Mouse (Mus musculus) liver, embryonic 14.5 days (tissue): ENCODE data around the gene Exoc4. TPM values are rescaled to one million over a fixed set of nuclear protein-coding genes. Genes with fewer than 3 reads are reported as not detected.

Experiments used
- ATAC-seq: fragments of 200-750 bp; cut with Nextera tagmentation; 2 replicates; pipeline ENCODE4 v1.8.0; 2017; ENCODE audit warnings: moderate number of reproducible peaks, mild to moderate bottlenecking, moderate library complexity; ENCODE audit not compliant: insufficient read depth
- DNase-seq, 3 experiments: peaks; one replicate each; pipeline ENCODE4 v3.0.0-alpha.2; 2012 to 2013; ENCODE audit warnings: low read depth in 3 of 3, low spot score in 3 of 3
- H3K27ac ChIP-seq: fragments of 300-500 bp; sonication (generic); 2 replicates; pipeline ENCODE4 v1.5.1; 2014; ENCODE audit warnings: moderate library complexity, mild to moderate bottlenecking, control low read depth, inconsistent platforms
- H3K27me3 ChIP-seq: fragments of 300-500 bp; sonication (generic); 2 replicates; pipeline ENCODE4 v1.6.1; 2014; ENCODE audit warnings: mild to moderate bottlenecking, low read length, moderate library complexity; ENCODE audit not compliant: control insufficient read depth, insufficient read depth
- H3K36me3 ChIP-seq: fragments of 300-500 bp; sonication (generic); replicated peaks from 2 replicates; pipeline ENCODE4 v1.6.1; 2014; ENCODE audit warnings: low read depth; ENCODE audit not compliant: control insufficient read depth, insufficient read depth
- H3K4me1 ChIP-seq, 2 experiments: fragments of 200-500 bp in 1 of 2; fragments of 300-500 bp in 1 of 2; sonication (generic) in 1 of 2; replicated peaks; 2 replicates each; pipeline ENCODE4 v1.6.1; 2012 to 2014; ENCODE audit warnings: antibody characterized with exemption in 1 of 2, inconsistent platforms in 1 of 2, low read length in 1 of 2; ENCODE audit not compliant: control insufficient read depth in 2 of 2, insufficient read depth in 2 of 2
- H3K4me2 ChIP-seq: fragments of 300-500 bp; sonication (generic); 2 replicates; pipeline ENCODE4 v1.6.1; 2014; ENCODE audit warnings: low read depth, mild to moderate bottlenecking, control low read depth, moderate library complexity
- H3K4me3 ChIP-seq, 2 experiments: fragments of 200-500 bp in 1 of 2; fragments of 300-500 bp in 1 of 2; sonication (generic) in 1 of 2; 2 replicates each; pipeline ENCODE4 v1.5.1; 2012 to 2014; ENCODE audit warnings: low read depth in 2 of 2, low read length in 2 of 2, mild to moderate bottlenecking in 2 of 2, control low read depth in 1 of 2, inconsistent platforms in 1 of 2, moderate library complexity in 1 of 2; ENCODE audit not compliant: insufficient read depth in 1 of 2
- H3K9ac ChIP-seq: fragments of 300-500 bp; sonication (generic); replicated peaks from 2 replicates; pipeline ENCODE4 v1.6.1; 2014; ENCODE audit warnings: mild to moderate bottlenecking, control low read depth, moderate library complexity
- H3K9me3 ChIP-seq: fragments of 300-500 bp; sonication (generic); 2 replicates; pipeline ENCODE4 v1.6.1; 2016; ENCODE audit warnings: low read length, mixed read lengths; ENCODE audit not compliant: control insufficient read depth
- CTCF ChIP-seq: IDR thresholded peaks from 2 replicates; pipeline ENCODE4 v1.5.1; 2016; ENCODE audit warnings: antibody characterized with exemption, low read depth, control low read depth
- EP300 ChIP-seq: IDR thresholded peaks from 2 replicates; pipeline ENCODE4 v1.6.1; 2016; ENCODE audit warnings: antibody characterized with exemption, low read depth
- WGBS: fragments of 180-500 bp; shearing (Covaris S2); extraction: QIAGEN DNeasy Blood & Tissue Kit; methylation state at CpG from one replicate; pipeline ENCODE4 v1.1.7; 2014; ENCODE audit not compliant: insufficient replicate concordance; 5-methylcytosine and 5-hydroxymethylcytosine counted together
- polyA plus RNA-seq, 2 experiments: library from polyadenylated mRNA; depleted of rRNA in 1 of 2; stranded (reverse) in 1 of 2; unstranded in 1 of 2; fragments of >200 nt; fragmentation: Nextera tagmentation in 1 of 2; extraction: Ambion mirVana in 1 of 2; gene quantifications; 2 replicates each; pipeline versions ENCODE4 v1.2.1 to v1.2.3; 2012 to 2014

The Exoc4 gene
- polyA plus RNA-seq, 2 experiments = 4.9 to 7.0 TPM

DNA sequence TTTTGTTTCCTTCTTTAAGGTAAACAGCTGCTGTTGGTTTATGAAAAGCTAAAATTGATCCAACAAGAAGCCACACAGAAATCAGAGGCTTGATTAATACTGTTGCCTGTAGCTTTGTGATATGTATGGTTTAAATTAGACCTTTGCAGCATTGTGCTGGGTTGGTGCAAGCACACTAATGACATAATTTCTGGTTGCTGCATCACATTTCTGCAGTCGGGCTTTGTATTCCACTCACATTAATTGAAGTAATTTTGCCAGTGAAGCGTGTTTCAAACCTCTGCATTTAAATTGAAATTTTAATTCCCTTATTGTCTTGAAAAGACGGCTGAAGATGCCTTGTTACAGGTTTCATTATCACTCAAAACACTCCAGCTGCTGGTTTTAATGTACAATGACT, 34.6 kb downstream of the Exoc4 start:
- no peaks in the 10 kb centered on the region for H3K4me1 ChIP-seq
- no peak overlapping the region for H3K4me3 ChIP-seq
- 67% methylated on average over 3 of the region's 3 CpGs for WGBS
- no peak overlapping the region for H3K27ac ChIP-seq
- no peak overlapping the region for H3K4me2 ChIP-seq
- DNase-seq (no peak), ATAC-seq (no peak)
- no peaks in the 10 kb centered on the region for H3K9me3 ChIP-seq
- no peaks in the 10 kb centered on the region for H3K36me3 ChIP-seq
- no peak overlapping the region for H3K9ac ChIP-seq
- H3K27me3 ChIP-seq = no peaks in the 10 kb centered on the region
- no peak for TF ChIP-seq EP300
- TF ChIP-seq CTCF = no peak

DNA sequence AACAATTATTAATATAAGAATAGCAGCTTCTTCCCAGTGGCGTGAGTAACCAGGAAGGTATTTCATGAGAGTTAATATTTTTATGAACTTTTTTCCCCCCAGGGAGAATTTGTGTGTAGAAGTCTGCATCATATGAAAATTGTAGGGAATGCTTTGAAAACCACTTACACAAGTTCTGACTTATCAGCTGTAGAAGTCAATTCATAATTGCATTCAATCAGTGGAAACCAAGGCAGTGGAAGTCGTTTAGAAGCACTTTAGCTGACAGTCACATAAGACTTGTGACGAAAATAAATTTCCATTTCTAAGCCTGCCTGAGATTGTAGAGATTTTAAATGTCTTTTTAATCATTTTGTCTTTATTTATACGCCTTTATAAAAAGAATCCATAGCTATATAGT, 35.1 kb downstream of the Exoc4 start:
- 66% methylated on average over 4 of the region's 4 CpGs for WGBS
- DNase-seq (no peak), ATAC-seq (no peak)
- H3K36me3 ChIP-seq = no peaks in the 10 kb centered on the region
- H3K4me3 ChIP-seq = no peak overlapping the region
- no peak overlapping the region for H3K9ac ChIP-seq
- H3K27me3 ChIP-seq = no peaks in the 10 kb centered on the region
- no peaks in the 10 kb centered on the region for H3K4me1 ChIP-seq
- TF ChIP-seq EP300 (no peak), CTCF (no peak)
- no peaks in the 10 kb centered on the region for H3K9me3 ChIP-seq
- no peak overlapping the region for H3K4me2 ChIP-seq
- no peak overlapping the region for H3K27ac ChIP-seq

DNA sequence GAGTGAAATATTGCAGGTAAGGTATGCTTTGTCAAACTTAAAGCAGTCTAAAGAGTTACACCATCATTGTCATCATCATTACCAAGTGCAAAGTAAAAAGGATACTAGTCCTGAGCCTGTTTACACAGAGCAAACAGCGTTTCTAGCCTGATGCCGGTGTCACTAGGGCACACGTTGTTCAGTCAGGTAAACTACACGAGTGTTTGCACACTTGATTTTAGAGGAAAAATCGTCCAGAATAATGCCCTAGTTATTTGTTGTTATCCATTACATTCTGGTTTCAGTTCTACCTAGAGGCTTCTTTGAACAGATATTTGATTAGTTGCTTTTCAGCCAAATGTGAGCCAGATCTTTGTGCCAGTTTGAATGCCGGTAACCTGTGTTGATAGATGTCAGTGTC, 37.5 kb downstream of the Exoc4 start:
- Histone ChIP-seq H3K27ac (no peak overlapping the region), H3K4me2 (no peak overlapping the region), H3K36me3 (no peaks in the 10 kb centered on the region), H3K4me1 (no peaks in the 10 kb centered on the region), H3K9me3 (no peaks in the 10 kb centered on the region), H3K9ac (no peak overlapping the region), H3K27me3 (no peaks in the 10 kb centered on the region), H3K4me3 (no peak overlapping the region)
- DNase-seq = no peak
- ATAC-seq = no peak
- 73% methylated on average over 6 of the region's 6 CpGs for WGBS
- TF ChIP-seq CTCF (no peak), EP300 (no peak)

DNA sequence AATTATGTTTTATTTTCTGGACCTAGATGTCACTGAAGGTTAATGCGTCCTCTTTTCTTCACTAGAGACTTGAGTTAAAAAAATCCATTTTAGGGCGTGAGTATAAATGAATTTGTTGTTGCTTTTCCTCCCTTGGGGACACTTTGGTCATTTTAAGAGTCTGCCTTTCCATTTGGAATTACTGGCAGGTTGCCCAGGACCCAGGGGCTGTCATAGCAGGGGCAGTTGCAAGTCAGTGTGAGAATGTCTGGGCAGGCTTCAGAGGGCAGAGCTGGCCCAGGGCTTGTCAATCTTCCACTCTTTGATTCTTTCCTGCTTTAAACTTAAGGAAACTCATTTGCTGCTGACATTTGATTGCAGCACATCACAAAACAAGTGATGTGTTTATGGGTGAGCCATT, 45.7 kb downstream of the Exoc4 start:
- Histone ChIP-seq H3K9me3 (no peaks in the 10 kb centered on the region), H3K27me3 (no peaks in the 10 kb centered on the region), H3K27ac (no peak overlapping the region), H3K4me2 (no peak overlapping the region), H3K4me3 (no peak overlapping the region), H3K36me3 (no peaks in the 10 kb centered on the region), H3K9ac (no peak overlapping the region), H3K4me1 (peaks cover 2 to 10% of the 10 kb centered on the region in 2 experiments)
- WGBS = 65% methylated on average over 2 of the region's 2 CpGs
- no peak for DNase-seq
- TF ChIP-seq CTCF (no peak), EP300 (no peak)
- ATAC-seq = no peak

DNA sequence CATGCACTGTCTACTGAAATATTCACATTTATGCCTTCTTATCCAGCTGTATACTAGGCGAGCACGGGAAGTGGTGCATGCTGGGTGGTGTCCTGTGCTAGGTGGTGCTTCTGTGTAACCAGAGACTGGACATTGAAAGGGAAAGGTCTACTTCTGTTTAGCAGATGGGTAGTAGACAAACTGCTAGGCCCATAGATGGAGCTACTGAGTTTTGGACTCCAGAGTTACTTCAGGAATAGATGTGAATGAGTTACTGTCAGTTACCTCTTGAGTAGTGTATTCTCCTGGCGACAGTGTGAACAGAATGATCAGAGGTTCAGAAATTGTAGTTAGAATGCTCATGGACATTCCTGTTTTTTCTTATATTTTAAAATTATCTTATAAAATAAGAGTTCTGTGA, 48.7 kb downstream of the Exoc4 start:
- Histone ChIP-seq H3K9ac (no peak overlapping the region), H3K27me3 (no peaks in the 10 kb centered on the region), H3K9me3 (no peaks in the 10 kb centered on the region), H3K27ac (no peak overlapping the region), H3K36me3 (no peaks in the 10 kb centered on the region), H3K4me2 (no peak overlapping the region), H3K4me1 (peaks cover 2 to 11% of the 10 kb centered on the region in 2 experiments), H3K4me3 (no peak overlapping the region)
- DNase-seq (no peak), ATAC-seq (no peak)
- 66% methylated on average over 3 of the region's 3 CpGs for WGBS
- peak; percentile 29; the same call in 1 of the 2 replicates for TF ChIP-seq CTCF
- no peak for TF ChIP-seq EP300
